Mouse (Mus musculus): ENCODE data around the gene Ptprm.

GRCm38 (mm10) chr17:67242774-67243495, 111.3 kb downstream of the Ptprm start:
- TF ChIP-seq POLR2A (IDR thresholded peaks at IDR 0.05; ENCODE audit: borderline replicate concordance, extremely low read depth, insufficient read depth, insufficient read length, poor library complexity, severe bottlenecking): no peak
- no peak for TF ChIP-seq CTCF (IDR thresholded peaks at IDR 0.05; ENCODE audit: borderline replicate concordance, extremely low read depth, insufficient read depth, insufficient read length)

All from brain, embryonic 14.5 days (tissue).